Mouse (Mus musculus): ENCODE results near the gene Spata18.

Gene Spata18

GRCm38 (mm10) chr5:73716941-73717340 lies 65.8 kb downstream of the Spata18 start:
- no peak for DNase-seq (ENCODE audit: low spot score)

GRCm38 (mm10) chr5:73721682-73722282 lies 70.6 kb downstream of the Spata18 start:
- DNase-seq (ENCODE audit: low spot score) = no peak

GRCm38 (mm10) chr5:73725981-73726380 lies 74.8 kb downstream of the Spata18 start:
- no peak for DNase-seq (ENCODE audit: low spot score)

GRCm38 (mm10) chr5:73728651-73729050 lies 77.5 kb downstream of the Spata18 start:
- DNase-seq (ENCODE audit: low spot score) = no peak

All from ovary, postnatal 36 days (tissue).